14 mouse cellular contexts compared by ENCODE assay signal in genomic region chr13:98689605-98690290, GRCm38 (mm10). TPM values are rescaled to one million over a fixed set of nuclear protein-coding genes. Genes with fewer than 3 reads are reported as not detected.
A peak's percentile ranks its signal among the peaks of the same experiment; 100 is the strongest.
DNase-seq lines count a peak whose midpoint lies in the region; ATAC-seq and TF ChIP-seq lines count a peak whose summit lies in the region.
"Had no signal": no experiment of that assay in that cellular context is flagged by ENCODE, and none has a peak within 500 bp of the region (broad histone marks: within the 10 kb centered on the region; RNA-seq: fewer than 3 reads in every experiment).

No protein-coding gene starts in this region.

- no peak overlapping the region for H3K4me3 ChIP-seq in kidney, embryonic 14.5 days (ENCODE audit: low read length)
- no peak overlapping the region; the same call in 1 of the 2 replicates for H3K4me3 ChIP-seq in stomach, embryonic 16.5 days (replicated peaks; ENCODE audit: low read length)
- H3K4me3 ChIP-seq in cerebellum, adult 2 months (replicated peaks; ENCODE audit: insufficient read depth, low read depth, low read length), result no peak overlapping the region
- H3K4me3 ChIP-seq in midbrain, embryonic 15.5 days, result no peak overlapping the region
- H3K4me3 ChIP-seq: forebrain, embryonic 13.5 days; hindbrain, embryonic 13.5 days; liver, embryonic 13.5 days had no signal

- no peak for TF ChIP-seq POLR2A in cerebellum, adult 2 months (IDR thresholded peaks at IDR 0.05; ENCODE audit: borderline replicate concordance, insufficient read depth, low read length)

- DNase-seq in kidney, adult 11 months, result peak; percentile 53
- peak; percentile 33 to 36 for DNase-seq in heart, postnatal 36 days
- peak; percentile 76 to 78 for DNase-seq in kidney, postnatal 25 days
- no peak for DNase-seq in cerebellum, adult 2 months
- DNase-seq in Muller cell, postnatal 12 days (ENCODE audit: inconsistent ontology term), result no peak
- DNase-seq: liver, embryonic 13.5 days; right cerebral cortex, postnatal 14 days had no signal

- H3K4me1 ChIP-seq in kidney, embryonic 14.5 days (ENCODE audit: control insufficient read depth, insufficient read depth, low read length), result no peaks in the 10 kb centered on the region
- H3K4me1 ChIP-seq in stomach, embryonic 16.5 days (ENCODE audit: control insufficient read depth, insufficient read depth, low read length), result peaks cover 7% of the 10 kb centered on the region; the same call in 1 of the 2 replicates
- H3K4me1 ChIP-seq in cerebellum, adult 2 months (ENCODE audit: control insufficient read depth, insufficient read depth, low read length), result no peaks in the 10 kb centered on the region
- H3K4me1 ChIP-seq in midbrain, embryonic 15.5 days, result peaks cover 2% of the 10 kb centered on the region
- H3K4me1 ChIP-seq: liver, embryonic 13.5 days had no signal

- TF ChIP-seq CTCF in cerebellum, adult 2 months (IDR thresholded peaks at IDR 0.05; ENCODE audit: borderline replicate concordance, insufficient read depth, low read depth, low read length), result no peak

- ATAC-seq in kidney, embryonic 14.5 days (ENCODE audit: low FRiP score, low TSS enrichment), result no peak
- ATAC-seq in stomach, embryonic 16.5 days (ENCODE audit: insufficient read depth, low FRiP score), result no peak
- no peak for ATAC-seq in midbrain, embryonic 15.5 days (replicated peaks)
- ATAC-seq: forebrain, embryonic 13.5 days had no signal

- H3K27ac ChIP-seq in kidney, embryonic 14.5 days (ENCODE audit: low read depth, low read length), result no peak overlapping the region
- peak overlapping the region; percentile 63 for H3K27ac ChIP-seq in stomach, embryonic 16.5 days (ENCODE audit: low read length)
- no peak overlapping the region for H3K27ac ChIP-seq in cerebellum, adult 2 months (ENCODE audit: insufficient read depth, low read length)
- H3K27ac ChIP-seq in midbrain, embryonic 15.5 days, result no peak overlapping the region
- H3K27ac ChIP-seq: forebrain, embryonic 13.5 days; hindbrain, embryonic 13.5 days; liver, embryonic 13.5 days had no signal

- H3K36me3 ChIP-seq in kidney, embryonic 14.5 days (ENCODE audit: control insufficient read depth, insufficient read depth, low read length), result no peaks in the 10 kb centered on the region
- H3K36me3 ChIP-seq in stomach, embryonic 16.5 days (ENCODE audit: control insufficient read depth, insufficient read depth, low read length), result no peaks in the 10 kb centered on the region
- H3K36me3 ChIP-seq in midbrain, embryonic 15.5 days (replicated peaks), result no peaks in the 10 kb centered on the region
- H3K36me3 ChIP-seq: hindbrain, embryonic 13.5 days; liver, embryonic 13.5 days had no signal

- no peak overlapping the region for H3K4me2 ChIP-seq in kidney, embryonic 14.5 days (replicated peaks; ENCODE audit: low read depth, low read length)
- peak overlapping the region; percentile 40 for H3K4me2 ChIP-seq in stomach, embryonic 16.5 days (ENCODE audit: low read depth, low read length)
- no peak overlapping the region for H3K4me2 ChIP-seq in midbrain, embryonic 15.5 days
- H3K4me2 ChIP-seq: forebrain, embryonic 13.5 days; hindbrain, embryonic 13.5 days; liver, embryonic 13.5 days had no signal

- H3K9me3 ChIP-seq in kidney, embryonic 14.5 days (ENCODE audit: control insufficient read depth, low read length), result no peaks in the 10 kb centered on the region
- H3K9me3 ChIP-seq in stomach, embryonic 16.5 days (replicated peaks; ENCODE audit: control insufficient read depth, low read length), result no peaks in the 10 kb centered on the region
- no peaks in the 10 kb centered on the region for H3K9me3 ChIP-seq in midbrain, embryonic 15.5 days
- H3K9me3 ChIP-seq: forebrain, embryonic 13.5 days; hindbrain, embryonic 13.5 days; liver, embryonic 13.5 days had no signal

- WGBS in kidney, embryonic 14.5 days, result 66% methylated on average over 11 of the region's 11 CpGs
- WGBS in stomach, embryonic 16.5 days, result 33% methylated on average over 11 of the region's 11 CpGs
- 38% methylated on average over 11 of the region's 11 CpGs for WGBS in cerebellum, adult 2 months
- WGBS in midbrain, embryonic 15.5 days, result 77% methylated on average over 11 of the region's 11 CpGs

- peaks cover 6% of the 10 kb centered on the region for H3K27me3 ChIP-seq in kidney, embryonic 14.5 days (ENCODE audit: control insufficient read depth, insufficient read depth, low read length)
- H3K27me3 ChIP-seq in stomach, embryonic 16.5 days (ENCODE audit: control insufficient read depth, insufficient read depth, low read length), result peaks cover 5% of the 10 kb centered on the region; the same call in 1 of the 2 replicates
- H3K27me3 ChIP-seq in cerebellum, adult 2 months (ENCODE audit: control insufficient read depth, insufficient read depth, low read length), result no peaks in the 10 kb centered on the region
- peaks cover 11% of the 10 kb centered on the region; the same call in 1 of the 2 replicates for H3K27me3 ChIP-seq in midbrain, embryonic 15.5 days (replicated peaks)
- H3K27me3 ChIP-seq: CH12.LX had no signal

- intact Hi-C loops in heart, postnatal 36 days (cut with DNase I), result no loop called here

- H3K9ac ChIP-seq in kidney, embryonic 14.5 days (ENCODE audit: low read depth, low read length), result no peak overlapping the region
- H3K9ac ChIP-seq in stomach, embryonic 16.5 days (ENCODE audit: low read length), result peak overlapping the region; percentile 47; the same call in 1 of the 2 replicates
- no peak overlapping the region for H3K9ac ChIP-seq in midbrain, embryonic 15.5 days
- H3K9ac ChIP-seq: forebrain, embryonic 13.5 days; hindbrain, embryonic 13.5 days; liver, embryonic 13.5 days had no signal

RNA-seq across cellular contexts. Expression of gene Tmem171, which starts 4.9 kb away (rescaled TPM):
- polyA plus RNA-seq in kidney, embryonic 14.5 days (2014; fragmentation: Nextera tagmentation; extraction: Ambion mirVana), result 3.6 and 4.3 TPM in 2 replicates
- total RNA-seq in heart, postnatal 36 days (2021), result 1 to 10 TPM; 2.7 to 8.2 TPM
- 6.7 and 8.7 TPM in 2 replicates for polyA plus RNA-seq in stomach, embryonic 16.5 days (2015; fragmentation: Nextera tagmentation; extraction: Ambion mirVana)
- polyA plus RNA-seq in cerebellum, adult 2 months (2012; rRNA removed), result not detected in 2 replicates
- polyA plus RNA-seq in midbrain, embryonic 15.5 days (2015; fragmentation: Nextera tagmentation; extraction: Ambion mirVana), result not detected in 2 replicates
- total RNA-seq: CH12.LX had no signal
- polyA plus RNA-seq: forebrain, embryonic 13.5 days; hindbrain, embryonic 13.5 days; liver, embryonic 13.5 days had no signal

RNA-seq across cellular contexts. Expression of gene Tmem174, which starts 52.5 kb away (rescaled TPM):
- polyA plus RNA-seq in kidney, embryonic 14.5 days (2014; fragmentation: Nextera tagmentation; extraction: Ambion mirVana), result 4.4 and 9.3 TPM in 2 replicates
- not detected for total RNA-seq in heart, postnatal 36 days (2021)
- not detected in 2 replicates for polyA plus RNA-seq in stomach, embryonic 16.5 days (2015; fragmentation: Nextera tagmentation; extraction: Ambion mirVana)
- polyA plus RNA-seq in cerebellum, adult 2 months (2012; rRNA removed), result 0.25 and 0.36 TPM in 2 replicates
- polyA plus RNA-seq in midbrain, embryonic 15.5 days (2015; fragmentation: Nextera tagmentation; extraction: Ambion mirVana), result not detected in 2 replicates
- total RNA-seq: CH12.LX; layer of hippocampus, postnatal 25 days had no signal
- polyA plus RNA-seq: forebrain, embryonic 13.5 days; hindbrain, embryonic 13.5 days; liver, embryonic 13.5 days had no signal

Comparison
In these comparisons a context has a peak if more than half of its experiments do, and no peak if none do; other contexts are left out.
1. DNase-seq: peak in kidney, adult 11 months (single experiment), heart, postnatal 36 days (2 of 2) and kidney, postnatal 25 days (2 of 2); none in cerebellum, adult 2 months (0 of 2) and Muller cell, postnatal 12 days (single experiment).